Mouse (Mus musculus) Patski (cell line): Measurements from ENCODE around the gene Mrgprd. TPM values are rescaled to one million over a fixed set of nuclear protein-coding genes. Genes with fewer than 3 reads are reported as not detected.

ENCODE experiments used
- ATAC-seq: fragments of 100-300 bp; one replicate; pipeline ENCODE4 v1.8.0; 2021
- CTCF ChIA-PET: fragments of 350-600 bp; sonication (Branson Sonifier 250); formaldehyde crosslinking; loops from one replicate; lab custom pipeline; 2022; ENCODE audit warnings: inconsistent platforms; lab: Charles Lee
- POLR2A ChIA-PET: fragments of 350-600 bp; sonication (Branson Sonifier 250); formaldehyde crosslinking; loops from one replicate; lab custom pipeline; 2022; ENCODE audit warnings: antibody characterized with exemption, inconsistent platforms; lab: Charles Lee
- DNase-seq: peaks from one replicate; pipeline ENCODE4 v3.0.0-alpha.2; 2011; ENCODE audit warnings: low read depth, low spot score
- H3K27me3 ChIP-seq: fragments of 371-371 bp; one replicate; pipeline ENCODE4 v1.5.1; 2021
- CTCF ChIP-seq: fragments of 100-300 bp; IDR thresholded peaks from one replicate; pipeline ENCODE4 v1.5.1; 2021
- in situ Hi-C: fragments of 300-500 bp; cut with MboI; formaldehyde crosslinking; loops from 3 replicates; pipeline ENCODE4 v1.11.1; 2018; ENCODE audit warnings: low pct_unique_long_range_greater_than_20kb, mixed read lengths
- polyA plus RNA-seq: library from polyadenylated mRNA; unstranded; gene quantifications from one replicate; pipeline ENCODE4 v1.2.3, GENCODE M21; 2021

Gene Mrgprd
- polyA plus RNA-seq, 1 experiment from 2014 or later, result not detected

GRCm38 (mm10) chr7:145319481-145319880 lies 4.8 kb downstream of the Mrgprd start:
- ATAC-seq (no peak), DNase-seq (no peak)
- TF ChIP-seq CTCF, result no peak
- CTCF ChIA-PET, result no interaction called here
- no peaks in the 10 kb centered on the region for H3K27me3 ChIP-seq
- in situ Hi-C loops, result no loop called here
- POLR2A ChIA-PET, result no interaction called here

- in situ Hi-C loops, result no loop called here
- CTCF ChIA-PET, result no interaction called here
Measured at GRCm38 (mm10) chr7:145323607-145324006, 9.0 kb downstream of the Mrgprd start.

GRCm38 (mm10) chr7:145325697-145326096 lies 11.1 kb downstream of the Mrgprd start:
- DNase-seq, result no peak
- ATAC-seq, result no peak
- H3K27me3 ChIP-seq, result no peaks in the 10 kb centered on the region
- in situ Hi-C loops, result no loop called here
- POLR2A ChIA-PET, result interaction anchor here (0.6 kb wide), 1 partner anchor 63 kb away, joined by 5 read pairs; no protein-coding TSS in a partner anchor
- TF ChIP-seq CTCF, result no peak
- CTCF ChIA-PET, result no interaction called here

More at GRCm38 (mm10) chr7:145323607-145324006, 9.0 kb downstream of the Mrgprd start:
- no peaks in the 10 kb centered on the region for H3K27me3 ChIP-seq
- TF ChIP-seq CTCF, result no peak
- ATAC-seq (no peak), DNase-seq (no peak)
- POLR2A ChIA-PET, result no interaction called here

- ChIA-PET POLR2A (no interaction called here), CTCF (interaction anchor here (0.8 to 1.6 kb wide), 2 partner anchors 11 to 42 kb away, joined by 3 to 6 read pairs; no protein-coding TSS in a partner anchor)
- TF ChIP-seq CTCF, result no peak
- in situ Hi-C loops, result no loop called here
- H3K27me3 ChIP-seq, result no peaks in the 10 kb centered on the region
- ATAC-seq, result peak; percentile 20
- DNase-seq, result no peak
Measured at GRCm38 (mm10) chr7:145329982-145330381, 15.3 kb downstream of the Mrgprd start.

- TF ChIP-seq CTCF, result no peak
- CTCF ChIA-PET, result no interaction called here
- in situ Hi-C loops, result no loop called here
- POLR2A ChIA-PET, result interaction anchor here (0.6 kb wide), 1 partner anchor 65 kb away, joined by 8 read pairs; no protein-coding TSS in a partner anchor
- DNase-seq (no peak), ATAC-seq (no peak)
- H3K27me3 ChIP-seq, result no peaks in the 10 kb centered on the region
Measured at GRCm38 (mm10) chr7:145330641-145331040, 16.0 kb downstream of the Mrgprd start.

GRCm38 (mm10) chr7:145332376-145333041 lies 17.9 kb downstream of the Mrgprd start:
- no peak for TF ChIP-seq CTCF
- ATAC-seq (no peak), DNase-seq (no peak)
- ChIA-PET CTCF (interaction anchor here (1.4 kb wide), 1 partner anchor 49 kb away, joined by 4 read pairs; the partner anchor contains the start of gene Tpcn2), POLR2A (interaction anchor here (0.7 kb wide), 1 partner anchor 63 kb away, joined by 3 read pairs; no protein-coding TSS in a partner anchor)
- in situ Hi-C loops, result no loop called here
- H3K27me3 ChIP-seq, result no peaks in the 10 kb centered on the region

GRCm38 (mm10) chr7:145333936-145334335 lies 19.3 kb downstream of the Mrgprd start:
- ChIA-PET CTCF (no interaction called here), POLR2A (no interaction called here)
- DNase-seq, result no peak
- no peaks in the 10 kb centered on the region for H3K27me3 ChIP-seq
- in situ Hi-C loops, result no loop called here
- ATAC-seq, result no peak
- TF ChIP-seq CTCF, result no peak

GRCm38 (mm10) chr7:145334428-145335027 lies 19.9 kb downstream of the Mrgprd start:
- ChIA-PET POLR2A (no interaction called here), CTCF (no interaction called here)
- in situ Hi-C loops, result no loop called here
- no peak for ATAC-seq
- H3K27me3 ChIP-seq, result no peaks in the 10 kb centered on the region
- no peak for TF ChIP-seq CTCF
- no peak for DNase-seq

- ATAC-seq (no peak), DNase-seq (no peak)
- CTCF ChIA-PET, result no interaction called here
- in situ Hi-C loops, result no loop called here
- TF ChIP-seq CTCF, result no peak
- no peaks in the 10 kb centered on the region for H3K27me3 ChIP-seq
- POLR2A ChIA-PET, result no interaction called here
Measured at GRCm38 (mm10) chr7:145335199-145335598, 20.6 kb downstream of the Mrgprd start.

GRCm38 (mm10) chr7:145335616-145336332 lies 21.1 kb downstream of the Mrgprd start:
- H3K27me3 ChIP-seq, result no peaks in the 10 kb centered on the region
- ATAC-seq (no peak), DNase-seq (no peak)
- TF ChIP-seq CTCF, result no peak
- POLR2A ChIA-PET, result no interaction called here
- CTCF ChIA-PET, result no interaction called here
- in situ Hi-C loops, result no loop called here

- ATAC-seq (no peak), DNase-seq (no peak)
- no peak for TF ChIP-seq CTCF
- POLR2A ChIA-PET, result no interaction called here
- in situ Hi-C loops, result no loop called here
- CTCF ChIA-PET, result no interaction called here
- H3K27me3 ChIP-seq, result no peaks in the 10 kb centered on the region
Measured at GRCm38 (mm10) chr7:145337889-145338288, 23.3 kb downstream of the Mrgprd start.
